Mouse (Mus musculus) urinary bladder, postnatal 36 days (tissue): ENCODE results near the gene Carns1.

ENCODE experiments used
- DNase-seq, 2 experiments: peaks; one replicate each; pipeline ENCODE4 v3.0.0; 2022; ENCODE audit warnings: low spot score in 2 of 2, mixed read lengths in 1 of 2

The Carns1 gene

GRCm38 (mm10) chr19:4171393-4172290 lies 3.6 kb downstream of the Carns1 start:
- DNase-seq: no peak

- no peak for DNase-seq
Measured at GRCm38 (mm10) chr19:4170723-4171392, 4.4 kb downstream of the Carns1 start.

- no peak for DNase-seq
Measured at GRCm38 (mm10) chr19:4169810-4170209, 5.5 kb downstream of the Carns1 start.

GRCm38 (mm10) chr19:4169378-4169784 lies 5.9 kb downstream of the Carns1 start:
- DNase-seq: peak; percentile 99 to 100

DNA sequence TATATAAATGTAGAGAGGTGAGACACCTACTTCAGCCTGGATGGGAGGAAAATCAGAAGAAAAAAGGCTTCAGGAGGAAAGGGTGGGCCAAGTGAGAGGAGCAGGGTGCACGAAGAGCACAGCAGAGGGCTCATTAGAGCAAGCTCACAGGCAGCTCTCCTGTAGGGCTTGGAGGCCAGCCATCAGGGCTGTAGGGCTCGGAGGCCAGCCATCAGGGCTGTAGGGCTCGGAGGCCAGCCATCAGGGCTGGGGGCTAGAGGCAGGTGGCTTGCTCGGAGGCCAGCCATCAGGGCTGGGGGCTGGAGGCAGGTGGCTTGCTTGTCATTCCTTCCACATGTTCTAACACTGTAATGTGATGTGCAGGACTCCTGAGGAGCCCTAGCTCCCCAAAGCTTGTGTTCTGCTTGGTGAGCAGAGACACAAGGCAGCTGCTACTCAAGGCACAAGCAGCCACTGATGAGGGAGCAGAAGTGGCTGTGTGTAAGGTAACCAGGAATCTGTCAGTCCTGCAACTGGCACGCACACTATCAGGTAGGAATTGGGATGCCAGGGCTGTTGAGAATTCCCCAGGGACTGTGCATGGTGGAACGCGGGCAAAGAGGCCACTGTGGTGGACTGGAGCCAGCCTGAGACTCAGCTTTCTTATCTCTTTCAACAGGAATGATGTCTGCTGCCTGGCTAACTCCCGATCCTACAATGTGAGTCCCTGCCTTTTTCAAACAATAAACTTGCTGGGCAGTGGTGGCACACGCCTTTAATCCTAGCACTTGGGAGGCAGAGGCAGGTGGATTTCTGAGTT lies 8.4 kb downstream of the Carns1 start:
- DNase-seq: no peak

DNA sequence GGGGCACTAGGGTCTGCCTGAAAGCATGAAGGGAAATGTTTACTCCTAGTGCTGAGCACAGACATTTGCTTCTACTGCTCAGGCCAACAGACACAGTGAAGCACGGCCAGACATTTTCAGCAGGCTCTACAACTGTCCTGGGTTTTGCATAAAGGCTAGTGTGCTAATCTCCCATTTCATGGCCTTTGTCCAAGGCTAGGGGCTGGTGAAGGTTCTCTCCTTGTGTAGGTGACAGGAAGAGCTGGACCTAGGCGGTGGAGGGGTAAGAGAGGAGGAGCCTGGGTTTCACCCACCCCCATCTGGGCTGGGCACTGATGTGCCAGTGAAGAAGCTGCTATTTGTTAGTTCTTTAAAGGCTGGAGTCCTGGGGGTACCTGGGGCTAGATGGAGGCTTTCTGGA lies 10.6 kb downstream of the Carns1 start:
- no peak for DNase-seq

- DNase-seq: no peak
Measured at GRCm38 (mm10) chr19:4164100-4164499, 11.2 kb downstream of the Carns1 start.

DNA sequence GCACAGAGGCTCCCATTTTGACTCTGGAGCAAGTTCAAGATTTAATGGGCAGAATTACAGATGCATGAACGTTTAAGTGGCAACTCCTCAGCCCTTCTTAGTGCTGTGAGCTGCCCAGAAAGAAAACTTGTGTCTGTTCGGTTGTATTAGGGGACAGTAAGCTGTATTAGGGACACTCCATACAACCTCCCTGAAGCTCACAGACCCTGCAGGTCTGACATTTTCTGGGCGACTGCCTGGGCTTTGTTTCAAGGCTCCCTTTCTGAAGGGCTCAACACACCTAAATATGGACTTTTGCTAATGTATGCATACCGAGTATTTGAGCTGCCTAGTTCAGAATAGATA lies 11.8 kb downstream of the Carns1 start:
- no peak for DNase-seq

DNA sequence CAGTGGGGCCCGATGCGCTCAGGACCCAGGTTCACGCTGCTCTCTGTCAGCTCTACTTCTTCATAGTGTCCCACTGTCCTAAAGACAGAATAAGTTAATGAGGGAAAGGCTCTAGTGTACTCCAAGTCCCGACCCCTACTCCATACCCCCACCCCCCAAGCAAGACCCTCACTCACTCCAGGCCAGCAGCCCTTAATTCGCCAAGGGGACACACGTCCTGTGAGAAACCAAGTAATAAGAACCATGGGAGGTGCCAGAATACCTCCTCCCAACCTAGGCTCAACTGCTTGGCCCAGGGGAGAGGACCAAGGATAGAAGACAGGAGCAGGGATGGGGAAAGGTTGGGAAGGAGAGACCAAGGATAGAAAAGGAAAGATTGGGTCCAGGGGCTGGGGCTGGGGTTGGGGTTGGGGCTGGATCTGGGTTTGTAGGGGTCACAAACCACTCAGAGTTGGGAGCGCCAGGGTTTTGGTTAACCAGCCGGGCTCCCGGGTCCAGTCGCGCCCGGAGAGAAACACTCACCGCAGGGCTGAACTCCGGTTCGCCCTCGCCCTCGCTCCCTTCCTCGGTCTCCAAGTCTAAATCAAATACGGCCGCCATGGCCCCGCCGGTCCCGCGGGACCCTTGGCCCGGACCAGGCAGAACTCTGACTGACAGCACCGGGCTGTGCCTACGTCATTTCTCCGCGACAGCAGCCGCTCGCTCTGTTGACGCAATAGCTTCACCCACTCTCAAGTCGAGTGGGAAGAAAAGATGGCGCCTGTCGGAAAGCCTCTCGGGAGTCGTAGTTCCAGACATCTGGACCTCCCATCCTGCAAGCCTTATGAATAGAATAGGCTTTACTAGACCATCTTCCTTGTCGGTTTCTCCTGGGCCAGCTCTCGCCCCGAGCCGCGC lies 12.4 kb downstream of the Carns1 start, which contains the start of gene Rps6kb2:
TSS of gene Rps6kb2 (minus strand) at position 709 of the 897 bp plus-strand sequence.
- DNase-seq: peak; percentile 92 to 96

DNA sequence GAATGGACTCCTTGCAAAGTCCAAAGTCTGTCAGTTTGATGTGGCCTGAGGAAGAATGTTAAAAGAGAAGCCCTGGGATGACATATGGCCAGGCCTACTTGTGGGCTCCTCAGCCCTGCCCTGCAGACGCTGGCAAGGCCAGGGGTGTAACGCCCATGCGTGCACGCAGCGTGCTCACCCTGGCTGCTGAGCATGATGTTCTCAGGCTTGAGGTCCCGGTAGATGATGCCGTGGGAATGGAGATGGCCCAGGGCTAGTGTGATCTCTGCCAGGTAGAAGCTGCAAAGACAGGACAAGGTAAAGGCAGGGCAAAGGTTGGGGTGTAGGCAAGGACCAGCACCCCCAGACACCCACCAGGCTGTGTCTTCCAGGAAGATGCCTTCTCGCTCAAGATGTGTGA lies 16.2 kb downstream of the Carns1 start:
- no peak for DNase-seq

- no peak for DNase-seq
Measured at GRCm38 (mm10) chr19:4156771-4157170, 18.5 kb downstream of the Carns1 start.

GRCm38 (mm10) chr19:4156073-4156579 lies 19.2 kb downstream of the Carns1 start:
- DNase-seq: no peak

GRCm38 (mm10) chr19:4155223-4156072 lies 19.8 kb downstream of the Carns1 start:
- no peak for DNase-seq

DNA sequence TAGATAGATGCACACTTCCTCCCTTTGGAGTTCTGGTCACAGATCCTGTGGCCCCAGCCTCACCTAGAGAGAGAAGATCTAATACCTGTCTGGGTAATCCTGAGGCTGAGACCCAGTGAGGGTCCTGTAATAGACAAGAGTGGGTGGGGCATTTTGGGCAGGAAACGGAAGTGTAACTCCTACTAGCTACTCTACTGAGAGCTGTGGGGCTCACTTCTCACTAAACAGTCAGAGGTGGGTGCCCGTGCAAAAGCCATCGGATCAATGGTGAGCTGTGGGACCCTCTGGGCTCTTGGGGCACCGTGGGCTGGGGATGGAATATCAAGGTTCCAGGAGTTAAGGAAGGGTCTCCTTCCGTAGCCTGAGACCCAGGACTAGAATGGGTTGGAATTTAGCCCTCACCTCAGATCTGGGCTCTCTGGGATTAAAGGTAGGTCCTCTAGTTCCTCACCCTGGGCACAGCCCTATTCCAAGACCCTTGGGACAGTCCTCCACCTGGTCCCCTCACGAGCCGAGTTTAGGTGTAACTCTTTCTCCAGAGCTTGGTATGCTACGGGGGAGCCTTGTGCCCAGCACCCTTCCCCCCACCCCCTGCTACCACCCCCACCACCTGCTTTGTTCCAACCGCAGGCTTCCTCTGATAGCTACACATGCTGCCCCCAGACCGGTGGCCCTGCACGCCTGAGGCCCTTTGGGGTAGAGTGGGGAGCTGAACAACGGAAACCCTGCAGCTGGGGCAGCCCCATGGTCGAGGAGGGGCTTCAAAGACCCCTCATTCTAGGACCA lies 20.6 kb downstream of the Carns1 start:
- DNase-seq: no peak

- DNase-seq: no peak
Measured at GRCm38 (mm10) chr19:4153232-4153654, 22.0 kb downstream of the Carns1 start, which contains the start of gene Ptprcap. Gene Ptprcap (plus strand): TSS chr19:4153604.

DNA sequence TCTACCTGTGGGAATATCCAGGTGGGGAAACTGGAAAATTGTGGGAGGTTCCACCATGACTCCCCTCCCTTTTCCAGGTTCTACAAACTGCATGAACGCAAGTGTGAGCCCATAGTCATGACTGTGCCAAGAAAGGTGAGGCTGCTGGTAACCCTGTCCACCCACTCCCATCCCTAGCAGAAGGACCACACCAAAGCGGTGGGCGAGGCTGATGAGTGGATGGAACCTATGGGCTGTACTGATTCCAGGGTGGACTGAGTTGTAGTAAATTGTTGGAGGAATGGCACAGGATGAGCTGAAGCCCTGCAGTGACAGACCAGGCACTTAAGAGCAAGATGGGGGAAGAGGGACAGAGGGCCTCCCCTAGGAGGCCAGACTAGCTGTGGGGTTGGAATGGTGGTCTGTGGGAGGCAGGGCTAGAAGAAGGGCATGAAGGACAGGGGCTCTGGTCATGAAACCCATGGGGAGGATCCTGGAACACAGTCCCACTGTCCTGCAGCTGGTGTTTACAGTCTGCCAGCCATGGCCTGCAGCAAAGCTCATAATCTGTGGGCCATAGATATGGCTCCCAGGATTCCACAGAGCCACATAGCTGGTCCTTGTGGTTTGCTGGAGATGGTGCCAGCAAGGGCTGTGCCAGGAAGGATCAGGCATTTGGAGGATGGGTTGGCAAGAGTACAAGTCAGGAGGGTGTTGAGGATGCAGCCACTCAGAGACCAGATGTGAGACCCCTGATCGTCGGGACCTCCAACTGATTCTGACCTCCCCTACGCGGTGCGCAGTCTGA lies 22.6 kb downstream of the Carns1 start:
- no peak for DNase-seq

DNA sequence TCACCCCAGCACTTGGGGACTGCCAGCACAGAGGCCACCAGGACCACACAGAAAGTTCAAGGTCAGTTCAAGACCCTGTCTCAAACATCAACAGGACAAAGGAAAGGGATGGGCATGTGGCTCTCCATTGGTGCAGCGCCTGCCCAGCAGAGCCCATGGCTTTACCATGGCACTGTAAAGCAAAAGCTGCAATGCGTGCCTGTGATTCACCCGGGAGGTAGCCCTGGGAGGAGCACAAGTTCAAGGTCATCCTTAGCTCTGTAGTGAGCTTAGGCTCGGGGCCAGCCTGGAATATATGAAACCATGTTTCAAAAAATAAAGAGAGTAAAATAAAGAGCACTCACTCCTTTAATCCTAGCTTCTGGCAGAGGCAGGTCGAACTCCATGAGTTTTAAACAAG lies 23.4 kb downstream of the Carns1 start:
- DNase-seq: no peak

- DNase-seq: no peak
Measured at GRCm38 (mm10) chr19:4151488-4151860, 23.8 kb downstream of the Carns1 start.
